Mouse (Mus musculus) cerebellum, adult (tissue): ENCODE measurements at regions not wholly inside any gene's neighbourhood (a gene's known extent, or its start where the extent isn't known, plus 50 kb on each side); places are given as distances from the start of the nearest gene placed in this dataset.
"Not testable (repeated sequence)": the region's sequence is repeated elsewhere in the genome, so short reads cannot be mapped to it uniquely, and the experiment has no call there.

Experiments
- ATAC-seq: cut with Nextera tagmentation; 2 replicates; pipeline ENCODE4 v1.9.2; 2017; ENCODE audit warnings: mild to moderate bottlenecking, moderate library complexity, mixed read lengths; ENCODE audit not compliant: insufficient number of reproducible peaks, low FRiP score, low TSS enrichment

GRCm38 (mm10) chr17:9258646-9259170 is 163.2 kb upstream of the Gm17728 start:
- ATAC-seq: no peak

GRCm38 (mm10) chr17:9268776-9269175 is 153.1 kb upstream of the Gm17728 start:
- no peak for ATAC-seq

GRCm38 (mm10) chr17:9278046-9278445 is 143.8 kb upstream of the Gm17728 start:
- ATAC-seq: not testable (repeated sequence)

GRCm38 (mm10) chr17:9279481-9279880 is 142.4 kb upstream of the Gm17728 start:
- ATAC-seq: no peak

GRCm38 (mm10) chr17:9281891-9282290 is 140.0 kb upstream of the Gm17728 start:
- no peak for ATAC-seq

- no peak for ATAC-seq
Observed at GRCm38 (mm10) chr17:9282333-9283176, 139.3 kb upstream of the Gm17728 start.

GRCm38 (mm10) chr17:9286431-9286830 is 135.4 kb upstream of the Gm17728 start:
- no peak for ATAC-seq

- no peak for ATAC-seq
Observed at GRCm38 (mm10) chr17:9286834-9287233, 135.0 kb upstream of the Gm17728 start.

- no peak for ATAC-seq
Observed at GRCm38 (mm10) chr17:9287682-9288081, 134.2 kb upstream of the Gm17728 start.

- ATAC-seq: no peak
Observed at GRCm38 (mm10) chr17:9291601-9292000, 130.3 kb upstream of the Gm17728 start.

- no peak for ATAC-seq
Observed at GRCm38 (mm10) chr17:9292296-9292695, 129.6 kb upstream of the Gm17728 start.

GRCm38 (mm10) chr17:9296371-9296770 is 125.5 kb upstream of the Gm17728 start:
- ATAC-seq: no peak

GRCm38 (mm10) chr17:9298231-9298630 is 123.6 kb upstream of the Gm17728 start:
- ATAC-seq: no peak

GRCm38 (mm10) chr17:9301101-9301501 is 120.8 kb upstream of the Gm17728 start:
- no peak for ATAC-seq

- ATAC-seq: no peak
Observed at GRCm38 (mm10) chr17:9308507-9308906, 113.4 kb upstream of the Gm17728 start.

- ATAC-seq: no peak
Observed at GRCm38 (mm10) chr17:9322772-9323171, 99.1 kb upstream of the Gm17728 start.

- no peak for ATAC-seq
Observed at GRCm38 (mm10) chr17:9328886-9329455, 92.9 kb upstream of the Gm17728 start.

GRCm38 (mm10) chr17:9357572-9358159 is 64.2 kb upstream of the Gm17728 start:
- no peak for ATAC-seq
